Mouse (Mus musculus) cortical plate, adult 2 months (tissue): ENCODE data around the gene Atad3a.

ENCODE experiments used
- CTCF ChIP-seq: fragments of 200-500 bp; IDR thresholded peaks from 2 replicates; pipeline ENCODE4 v1.5.1; 2011; ENCODE audit warnings: mild to moderate bottlenecking, control low read depth, low read length; ENCODE audit not compliant: insufficient read depth; ENCODE audit errors: extremely low read depth
- POLR2A ChIP-seq: fragments of 200-500 bp; IDR thresholded peaks from 2 replicates; pipeline ENCODE4 v1.6.1; 2011; ENCODE audit warnings: mild to moderate bottlenecking, low read length, control low read depth; ENCODE audit not compliant: insufficient read depth; ENCODE audit errors: extremely low read depth

DNA sequence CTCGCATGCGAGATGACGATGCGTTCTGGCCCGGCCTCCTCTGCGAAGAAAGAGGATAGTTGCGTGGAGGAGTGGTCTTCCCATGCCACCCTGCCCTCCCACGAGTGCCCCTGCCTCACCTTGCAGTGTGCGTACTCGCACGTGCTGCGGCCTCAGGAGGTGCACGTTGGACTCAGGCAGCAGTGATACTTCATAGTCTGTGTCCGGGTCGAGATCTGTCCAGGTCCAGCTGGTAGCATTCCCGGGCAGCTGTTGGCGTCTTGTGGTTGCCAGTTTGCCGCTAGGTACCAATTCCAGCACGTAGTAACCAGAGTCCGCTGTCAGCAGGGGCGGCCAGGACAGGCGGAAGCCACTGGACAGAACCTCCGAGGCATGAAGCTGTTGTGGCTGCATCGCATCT is 9.7 kb upstream of the Atad3a start:
- TF ChIP-seq POLR2A (no peak), CTCF (no peak)
